Mouse (Mus musculus): Measurements from ENCODE around the gene U2af1l4. TPM values are rescaled to one million over a fixed set of nuclear protein-coding genes. Genes with fewer than 3 reads are reported as not detected.
A peak's percentile ranks its signal among the peaks of the same experiment; 100 is the strongest.

The U2af1l4 gene
- polyA plus RNA-seq, 1 experiment: 50.1 TPM

DNA sequence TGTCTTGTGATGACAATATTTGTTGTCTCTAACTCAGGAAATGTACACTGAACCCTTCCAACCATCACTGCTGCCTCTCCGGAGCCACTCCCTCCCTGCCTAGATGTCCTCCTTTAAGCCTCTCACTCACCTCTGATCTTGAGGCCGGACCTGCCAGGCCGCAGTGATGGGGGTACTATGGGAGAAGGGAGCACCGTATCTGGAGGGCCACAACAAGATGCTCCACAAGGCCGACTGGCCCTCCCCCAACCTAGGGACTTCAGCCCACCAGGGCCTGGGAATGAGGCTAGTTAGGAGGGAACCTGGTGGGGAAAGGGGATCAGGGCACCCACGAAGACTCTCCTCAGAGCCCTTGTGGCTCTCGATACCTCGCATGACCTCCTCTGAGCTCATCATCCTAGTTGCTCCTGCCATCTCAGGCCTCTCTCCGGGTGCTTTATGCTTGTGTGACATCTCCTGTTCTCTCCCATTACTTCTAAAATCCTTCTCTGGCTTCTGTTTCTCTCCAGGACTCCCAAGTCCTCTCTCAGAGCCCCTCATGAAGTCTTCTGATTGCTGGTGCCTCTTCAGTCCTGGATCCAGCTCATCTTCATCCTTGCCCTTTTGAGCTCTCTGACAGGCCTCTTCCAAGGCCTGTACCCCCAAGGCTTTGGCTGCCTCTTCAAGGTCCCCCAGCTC lies 28.0 kb downstream of the U2af1l4 start:
- WGBS: 83% methylated on average over 9 of the region's 9 CpGs

DNA sequence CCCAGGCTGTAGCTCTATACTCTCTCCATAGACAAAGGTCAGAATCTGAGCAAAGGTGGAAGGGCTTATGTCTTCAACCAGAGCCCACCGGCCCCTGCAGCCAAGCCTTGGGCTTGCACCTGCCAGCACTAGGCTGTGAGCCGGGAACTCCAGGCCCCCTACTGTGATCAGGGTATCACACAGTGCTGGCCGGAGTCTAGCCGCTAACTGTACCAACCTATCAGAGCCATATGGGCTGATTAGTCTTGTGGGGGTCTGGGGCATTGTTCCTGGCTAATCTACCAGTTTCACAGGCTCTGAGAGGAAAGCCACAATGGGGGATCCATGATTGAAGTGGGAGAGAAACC lies 28.5 kb downstream of the U2af1l4 start:
- H3K4me3 ChIP-seq (replicated peaks; ENCODE audit: extremely low read depth, low read depth, low read length): no peak overlapping the region
- 75% methylated on average over 4 of the region's 4 CpGs for WGBS
- H3K4me1 ChIP-seq (ENCODE audit: control insufficient read depth, insufficient read depth, low read length): peaks cover 15% of the 10 kb centered on the region
- no peak for TF ChIP-seq POLR2A (IDR thresholded peaks at IDR 0.05; ENCODE audit: borderline replicate concordance, extremely low read depth, low read depth, low read length)
- no peak for TF ChIP-seq CTCF (IDR thresholded peaks at IDR 0.05; ENCODE audit: insufficient read depth, low read length)
- DNase-seq: no peak

More for the DNA sequence above, 28.0 kb downstream of the U2af1l4 start:
- DNase-seq: no peak
- TF ChIP-seq POLR2A (IDR thresholded peaks at IDR 0.05; ENCODE audit: borderline replicate concordance, extremely low read depth, low read depth, low read length) (no peak), CTCF (IDR thresholded peaks at IDR 0.05; ENCODE audit: insufficient read depth, low read length) (no peak)
- Histone ChIP-seq H3K4me3 (replicated peaks; ENCODE audit: extremely low read depth, low read depth, low read length) (no peak overlapping the region), H3K4me1 (ENCODE audit: control insufficient read depth, insufficient read depth, low read length) (peaks cover 15% of the 10 kb centered on the region)

DNA sequence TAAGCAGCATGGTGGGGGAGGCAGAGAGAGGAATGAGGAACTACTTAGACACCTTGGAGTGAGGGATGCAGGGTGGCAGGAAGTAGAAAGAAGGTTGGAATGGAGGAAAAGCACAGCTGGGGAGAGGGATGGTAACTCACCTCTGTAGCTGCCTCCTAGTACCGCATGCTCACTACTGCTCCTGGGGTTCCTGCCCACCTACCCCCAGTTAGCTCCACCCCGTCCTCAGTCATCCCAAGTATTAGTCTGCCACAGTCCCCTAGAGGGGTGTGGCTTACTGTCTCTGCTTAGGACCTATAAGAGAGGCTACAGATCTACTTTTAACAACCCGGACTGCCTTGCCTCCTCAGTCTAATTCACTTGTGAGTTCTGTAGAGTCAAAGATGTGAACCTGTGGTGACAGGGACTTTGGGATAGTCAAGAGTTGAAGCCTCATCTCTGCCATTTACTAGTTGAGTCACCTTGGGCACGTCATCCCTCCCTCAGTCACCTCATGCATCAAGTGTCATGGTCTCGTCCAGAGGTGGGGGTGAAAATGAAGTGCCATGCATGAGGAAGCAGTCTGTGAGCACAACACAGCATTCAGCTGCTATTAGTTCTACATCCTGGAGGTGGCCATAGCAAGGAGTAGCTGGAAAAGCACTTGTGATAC lies 29.8 kb downstream of the U2af1l4 start:
- TF ChIP-seq POLR2A (IDR thresholded peaks at IDR 0.05; ENCODE audit: borderline replicate concordance, extremely low read depth, low read depth, low read length) (no peak), CTCF (IDR thresholded peaks at IDR 0.05; ENCODE audit: insufficient read depth, low read length) (no peak)
- no peak overlapping the region for H3K4me3 ChIP-seq (replicated peaks; ENCODE audit: extremely low read depth, low read depth, low read length)
- peaks cover 8% of the 10 kb centered on the region for H3K4me1 ChIP-seq (ENCODE audit: control insufficient read depth, insufficient read depth, low read length)
- 37% methylated on average over 5 of the region's 5 CpGs for WGBS
- DNase-seq: no peak

DNA sequence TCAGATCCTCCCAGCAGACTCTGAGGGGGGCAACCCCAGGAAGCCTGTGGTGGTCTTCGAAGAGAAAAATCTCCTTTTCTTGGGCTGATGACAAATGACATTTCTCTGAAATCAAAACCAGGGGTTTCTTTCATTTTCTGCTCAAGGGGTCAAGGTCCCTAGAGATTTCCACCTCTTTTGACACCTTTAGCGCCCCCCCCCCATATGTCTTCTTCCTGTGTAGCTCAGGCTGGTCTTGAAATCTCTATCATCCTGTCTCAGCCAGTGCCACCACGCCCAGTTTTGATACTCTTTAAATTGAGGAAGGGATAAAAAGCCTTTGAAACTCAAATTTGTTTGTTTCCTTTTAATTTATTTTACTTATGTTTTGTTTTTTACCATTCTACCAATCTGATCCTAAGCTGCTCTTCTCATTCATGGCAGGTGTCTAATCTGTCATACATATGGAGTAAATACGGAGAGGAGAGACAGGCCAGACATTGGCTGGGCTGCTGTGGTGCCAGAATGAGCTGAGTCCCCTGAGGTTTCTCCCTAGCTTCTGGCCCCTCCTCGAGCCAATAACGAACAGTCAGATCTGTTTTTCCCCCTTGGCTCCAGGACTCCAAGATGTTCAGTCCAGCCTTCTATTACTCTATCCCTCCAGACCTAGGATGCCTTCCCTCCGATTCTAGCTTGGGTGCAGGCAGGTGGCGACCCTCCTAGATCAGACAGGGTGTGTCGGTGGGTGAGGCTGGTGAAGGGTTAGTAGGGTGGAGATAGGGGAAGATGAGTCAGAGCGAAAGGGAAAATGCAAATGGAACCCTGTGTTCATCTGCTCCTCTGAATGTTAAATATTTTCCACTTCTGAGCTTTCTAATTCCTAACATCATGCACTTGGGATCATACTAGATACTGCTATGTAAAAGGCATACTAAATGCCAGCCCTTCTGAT lies 30.7 kb downstream of the U2af1l4 start:
- 62% methylated on average over 10 of the region's 10 CpGs for WGBS
- TF ChIP-seq POLR2A (IDR thresholded peaks at IDR 0.05; ENCODE audit: borderline replicate concordance, extremely low read depth, low read depth, low read length) (no peak), CTCF (IDR thresholded peaks at IDR 0.05; ENCODE audit: insufficient read depth, low read length) (no peak)
- no peak for DNase-seq
- H3K4me1 ChIP-seq (ENCODE audit: control insufficient read depth, insufficient read depth, low read length): peaks cover 8% of the 10 kb centered on the region
- H3K4me3 ChIP-seq (replicated peaks; ENCODE audit: extremely low read depth, low read depth, low read length): no peak overlapping the region

DNA sequence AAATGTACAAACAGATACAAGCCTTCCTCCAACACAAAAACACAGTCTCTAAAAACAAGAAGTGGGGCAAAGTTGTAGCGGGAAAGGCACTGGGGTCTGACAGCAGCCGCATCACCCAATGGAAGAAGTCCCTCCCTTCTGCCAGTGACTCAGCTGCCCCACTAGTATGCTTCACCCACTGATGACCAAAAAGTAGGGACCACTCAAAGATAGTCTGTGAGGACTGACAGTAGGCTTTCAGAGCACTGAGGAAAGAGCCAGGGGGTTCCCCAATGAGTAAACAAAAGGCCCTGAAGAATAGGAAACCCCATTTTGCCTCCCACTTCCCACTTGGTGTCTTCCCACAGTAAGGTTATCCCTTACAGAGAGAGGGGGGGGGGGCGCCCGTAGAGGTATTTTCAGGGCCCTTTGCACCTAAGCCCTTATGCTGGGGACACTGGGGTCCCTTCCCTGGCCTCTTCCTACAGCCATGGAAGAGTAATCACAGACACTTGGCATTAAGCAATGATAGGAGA lies 31.5 kb downstream of the U2af1l4 start:
- TF ChIP-seq CTCF (IDR thresholded peaks at IDR 0.05; ENCODE audit: insufficient read depth, low read length) (no peak), POLR2A (IDR thresholded peaks at IDR 0.05; ENCODE audit: borderline replicate concordance, extremely low read depth, low read depth, low read length) (no peak)
- no peak for DNase-seq
- no peak overlapping the region for H3K4me3 ChIP-seq (replicated peaks; ENCODE audit: extremely low read depth, low read depth, low read length)
- 57% methylated on average over 4 of the region's 4 CpGs for WGBS
- H3K4me1 ChIP-seq (ENCODE audit: control insufficient read depth, insufficient read depth, low read length): peaks cover 8% of the 10 kb centered on the region

DNA sequence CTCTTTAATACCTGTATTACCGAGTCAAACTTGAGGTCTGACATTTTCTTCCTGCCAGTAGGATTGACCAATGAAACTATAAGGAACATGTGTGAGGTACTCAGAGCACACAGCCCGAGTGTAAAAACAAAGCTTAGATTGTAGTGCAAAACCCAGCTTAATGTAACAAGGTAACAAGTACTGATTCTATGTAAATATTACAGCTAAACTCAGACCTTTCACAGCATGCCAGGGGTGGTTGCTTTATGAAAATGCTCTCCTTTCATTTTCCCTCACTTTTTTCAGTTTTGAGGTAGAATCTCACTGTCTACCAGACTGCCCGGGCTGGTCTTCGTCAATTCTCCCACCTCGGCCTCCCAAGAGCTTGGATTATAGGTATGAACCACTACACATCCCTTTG lies 33.0 kb downstream of the U2af1l4 start:
- Histone ChIP-seq H3K4me1 (ENCODE audit: control insufficient read depth, insufficient read depth, low read length) (peaks cover 7% of the 10 kb centered on the region), H3K4me3 (replicated peaks; ENCODE audit: extremely low read depth, low read depth, low read length) (no peak overlapping the region)
- TF ChIP-seq POLR2A (IDR thresholded peaks at IDR 0.05; ENCODE audit: borderline replicate concordance, extremely low read depth, low read depth, low read length): no peak
- no peak for TF ChIP-seq CTCF (IDR thresholded peaks at IDR 0.05; ENCODE audit: insufficient read depth, low read length)
- no peak for DNase-seq
- 56% methylated on average over 5 of the region's 5 CpGs for WGBS

DNA sequence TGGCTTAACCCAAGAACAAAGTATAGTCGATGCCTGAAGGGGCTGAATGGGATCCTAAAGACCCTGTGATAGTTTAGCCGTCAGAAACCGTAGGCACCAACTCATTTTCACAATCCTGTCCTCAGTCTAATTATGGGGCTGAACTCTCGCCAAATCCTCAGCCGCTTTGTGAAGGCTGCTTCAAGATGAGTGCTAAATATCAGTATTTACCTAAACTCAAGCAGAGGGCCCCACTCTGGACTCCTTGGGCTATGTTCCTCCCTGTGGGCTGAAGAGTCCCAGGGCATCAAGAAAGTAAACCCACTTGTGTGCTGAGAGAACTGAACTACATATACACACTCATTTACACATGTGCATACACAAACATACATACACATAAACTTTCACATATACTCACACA lies 33.7 kb downstream of the U2af1l4 start:
- WGBS: 55% methylated on average over 5 of the region's 5 CpGs
- TF ChIP-seq CTCF (IDR thresholded peaks at IDR 0.05; ENCODE audit: insufficient read depth, low read length) (no peak), POLR2A (IDR thresholded peaks at IDR 0.05; ENCODE audit: borderline replicate concordance, extremely low read depth, low read depth, low read length) (no peak)
- DNase-seq: no peak
- peaks cover 7% of the 10 kb centered on the region for H3K4me1 ChIP-seq (ENCODE audit: control insufficient read depth, insufficient read depth, low read length)
- H3K4me3 ChIP-seq (replicated peaks; ENCODE audit: extremely low read depth, low read depth, low read length): no peak overlapping the region

DNA sequence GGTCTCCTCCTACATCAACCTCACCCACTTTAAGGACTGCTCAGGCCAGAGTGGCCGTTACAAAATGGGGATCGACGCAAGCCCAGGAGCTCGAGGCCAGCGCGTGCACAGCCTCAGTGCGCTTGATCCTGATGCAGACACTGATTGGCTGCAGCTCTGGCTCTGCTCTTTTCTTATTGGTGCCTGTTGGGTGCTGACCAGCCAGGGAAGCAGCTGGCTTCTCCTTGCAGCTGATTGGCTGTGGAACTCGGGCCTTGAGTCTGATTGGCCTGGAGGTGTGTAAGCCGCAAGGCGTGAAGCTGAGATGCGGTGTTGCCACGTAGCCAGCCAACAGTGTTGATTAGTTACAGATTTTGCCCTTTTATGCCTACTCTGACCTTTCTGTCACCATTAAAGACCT lies 35.7 kb downstream of the U2af1l4 start, which contains the start of gene Zbtb32:
Gene Zbtb32, minus strand, starts transcription at position 124 of the 400 bp plus-strand sequence.
- TF ChIP-seq POLR2A (IDR thresholded peaks at IDR 0.05; ENCODE audit: borderline replicate concordance, extremely low read depth, low read depth, low read length) (no peak), CTCF (IDR thresholded peaks at IDR 0.05; ENCODE audit: insufficient read depth, low read length) (no peak)
- no peak within 1 kb of the TSS for H3K4me3 ChIP-seq (replicated peaks; ENCODE audit: extremely low read depth, low read depth, low read length)
- H3K4me1 ChIP-seq (ENCODE audit: control insufficient read depth, insufficient read depth, low read length): 0 out of 2 replicates have a peak, but pooled peaks cover 4% of the 10 kb centered on the region
- no peak for DNase-seq
- 87% methylated on average over 12 of the region's 12 CpGs for WGBS

DNA sequence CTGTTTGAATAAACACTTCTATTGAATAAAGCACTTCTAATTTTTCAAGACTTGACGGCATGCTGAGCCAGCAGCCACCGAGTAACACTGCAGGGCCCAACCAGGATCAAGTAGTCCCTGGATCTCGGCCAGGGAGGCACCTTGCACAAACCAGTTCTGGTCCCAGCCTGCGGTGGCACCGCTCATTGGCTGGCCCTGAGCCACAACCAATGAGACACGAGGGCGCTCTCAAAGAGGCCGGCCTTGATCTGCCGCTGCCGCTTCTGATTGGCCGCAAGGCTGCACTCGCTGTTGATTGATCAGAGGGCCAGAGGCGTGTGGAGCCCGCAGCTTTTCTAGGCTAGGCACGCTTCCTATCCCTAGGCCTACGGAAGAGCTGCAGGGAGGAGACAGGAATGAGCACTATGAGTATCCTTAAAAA lies 36.8 kb downstream of the U2af1l4 start:
- H3K4me3 ChIP-seq (replicated peaks; ENCODE audit: extremely low read depth, low read depth, low read length): no peak overlapping the region
- DNase-seq: peak; percentile 96
- WGBS: under 1% methylated on average over 16 of the region's 16 CpGs
- TF ChIP-seq CTCF (IDR thresholded peaks at IDR 0.05; ENCODE audit: insufficient read depth, low read length) (no peak), POLR2A (IDR thresholded peaks at IDR 0.05; ENCODE audit: borderline replicate concordance, extremely low read depth, low read depth, low read length) (peak; percentile 42; the same call in 1 of the 2 replicates)
- 0 out of 2 replicates have a peak, but pooled peaks cover 4% of the 10 kb centered on the region for H3K4me1 ChIP-seq (ENCODE audit: control insufficient read depth, insufficient read depth, low read length)
